Mouse (Mus musculus) cortical plate, adult 2 months (tissue): Measurements from ENCODE around the gene Ewsr1.

Experiments
- CTCF ChIP-seq: fragments of 200-500 bp; IDR thresholded peaks from 2 replicates; pipeline ENCODE4 v1.5.1; 2011; ENCODE audit warnings: mild to moderate bottlenecking, control low read depth, low read length; ENCODE audit not compliant: insufficient read depth; ENCODE audit errors: extremely low read depth
- POLR2A ChIP-seq: fragments of 200-500 bp; IDR thresholded peaks from 2 replicates; pipeline ENCODE4 v1.6.1; 2011; ENCODE audit warnings: mild to moderate bottlenecking, low read length, control low read depth; ENCODE audit not compliant: insufficient read depth; ENCODE audit errors: extremely low read depth

DNA sequence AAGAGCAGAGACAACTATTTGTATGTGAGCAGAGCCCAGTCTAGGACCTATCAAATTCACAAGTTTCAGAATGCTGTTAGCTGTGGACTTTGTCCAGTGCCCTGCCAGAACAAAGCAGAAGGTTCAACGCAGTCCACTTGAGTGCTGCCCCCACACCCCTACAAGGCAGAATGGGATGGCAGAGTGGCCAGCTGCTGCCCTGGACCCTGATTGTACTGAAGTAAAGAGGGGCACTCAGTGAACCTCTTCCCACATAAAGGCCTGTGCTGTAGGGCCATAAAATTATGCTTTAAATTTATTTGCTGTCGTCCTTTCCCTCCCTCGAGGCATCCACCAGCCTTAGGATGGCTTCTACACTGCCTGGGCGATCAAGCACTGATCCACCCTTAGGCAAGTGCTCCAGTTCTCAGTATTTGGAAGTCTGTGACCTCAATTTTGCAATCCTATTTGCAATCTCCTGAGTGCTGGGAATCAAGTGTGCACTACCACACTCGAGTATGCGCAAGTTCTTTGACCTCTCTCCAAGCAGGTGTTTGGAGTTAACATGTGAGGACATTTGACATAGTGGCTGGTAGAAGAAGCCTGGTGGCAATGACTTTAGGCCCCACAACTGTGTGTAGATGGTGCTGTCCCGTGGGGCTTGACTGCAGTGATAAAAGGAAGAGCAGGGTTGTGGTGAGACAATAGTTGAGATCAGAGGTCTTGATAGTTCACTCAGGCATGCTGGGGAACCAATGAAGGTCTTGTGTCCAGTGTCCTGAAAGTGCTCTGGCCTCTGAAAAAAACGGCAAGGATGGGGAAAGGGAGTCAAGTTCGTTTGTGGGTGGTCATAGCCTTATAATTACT, 30.7 kb downstream of the Ewsr1 start:
- TF ChIP-seq POLR2A: no peak
- TF ChIP-seq CTCF: no peak
